Mouse (Mus musculus) spleen, adult 2 months (tissue): ENCODE results near the gene Slc4a1ap.

ENCODE experiments used
- CTCF ChIP-seq: fragments of 200-500 bp; IDR thresholded peaks from 2 replicates; pipeline ENCODE4 v1.5.1; 2011; ENCODE audit warnings: mild to moderate bottlenecking, inconsistent platforms; ENCODE audit not compliant: insufficient read depth, insufficient read length, insufficient replicate concordance; ENCODE audit errors: extremely low read depth
- POLR2A ChIP-seq: fragments of 200-500 bp; IDR thresholded peaks from 2 replicates; pipeline ENCODE4 v1.6.1; 2011; ENCODE audit warnings: low read depth, low read length, inconsistent platforms

DNA sequence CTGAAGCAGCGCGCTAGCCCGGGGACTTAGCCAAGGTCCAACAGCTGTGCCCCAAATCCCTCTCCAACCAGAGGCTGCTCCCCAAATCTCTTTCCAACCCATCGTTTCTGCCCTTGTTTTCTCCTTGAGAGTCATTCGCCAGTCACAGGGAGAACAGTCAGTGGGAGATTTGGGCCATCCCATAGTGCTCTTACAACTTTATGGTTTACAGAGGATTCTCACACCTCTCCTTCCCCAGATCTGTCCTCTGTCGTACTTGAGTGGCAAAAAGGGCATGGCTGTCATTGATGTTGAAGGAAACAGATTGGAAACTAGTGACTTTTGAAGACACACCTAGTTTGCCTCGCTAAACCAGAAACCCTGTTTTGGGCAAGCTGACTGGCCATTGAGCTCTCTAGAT is 37.1 kb downstream of the Slc4a1ap start:
- no peak for TF ChIP-seq CTCF
- no peak for TF ChIP-seq POLR2A
